Mouse (Mus musculus) lung, adult 2 months (tissue): ENCODE data around the gene Mtch1.

Experiments
- CTCF ChIP-seq: fragments of 200-500 bp; IDR thresholded peaks from 2 replicates; pipeline ENCODE4 v1.5.1; 2011; ENCODE audit warnings: mild to moderate bottlenecking, low read length, control low read depth; ENCODE audit not compliant: insufficient read depth
- POLR2A ChIP-seq: fragments of 200-500 bp; IDR thresholded peaks from 2 replicates; pipeline ENCODE4 v1.6.1; 2011; ENCODE audit warnings: low read depth, mild to moderate bottlenecking, control low read depth, low read length, borderline replicate concordance; ENCODE audit errors: extremely low read depth

DNA sequence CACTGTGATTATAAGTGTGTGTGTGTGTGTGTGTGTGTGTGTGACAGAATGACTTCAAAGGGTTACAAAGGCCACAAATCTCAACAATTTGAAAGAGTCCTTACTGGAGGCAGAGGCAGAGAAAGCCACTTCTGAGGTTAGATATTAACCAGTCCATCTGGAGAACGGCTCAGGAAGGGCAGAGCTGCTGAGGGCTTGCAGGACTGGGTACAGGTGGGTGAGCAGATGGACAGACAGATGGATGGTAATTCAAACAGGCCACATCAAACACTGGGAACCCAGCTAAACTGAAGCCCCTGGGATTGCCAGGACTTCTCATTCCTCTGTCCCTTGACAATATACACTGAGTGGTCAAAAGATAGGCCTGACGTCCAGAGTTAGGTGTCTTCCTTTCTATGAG is 1.3 kb upstream of the Mtch1 start:
- TF ChIP-seq CTCF (no peak), POLR2A (no peak; the same call in 1 of the 2 replicates)
